Mouse (Mus musculus): ENCODE results near the gene Sgip1. TPM values are rescaled to one million over a fixed set of nuclear protein-coding genes. Genes with fewer than 3 reads are reported as not detected.

The Sgip1 gene
- total and polyA plus RNA-seq, 3 experiments, result 0.92 to 5.6 TPM; not detected in 1

DNA sequence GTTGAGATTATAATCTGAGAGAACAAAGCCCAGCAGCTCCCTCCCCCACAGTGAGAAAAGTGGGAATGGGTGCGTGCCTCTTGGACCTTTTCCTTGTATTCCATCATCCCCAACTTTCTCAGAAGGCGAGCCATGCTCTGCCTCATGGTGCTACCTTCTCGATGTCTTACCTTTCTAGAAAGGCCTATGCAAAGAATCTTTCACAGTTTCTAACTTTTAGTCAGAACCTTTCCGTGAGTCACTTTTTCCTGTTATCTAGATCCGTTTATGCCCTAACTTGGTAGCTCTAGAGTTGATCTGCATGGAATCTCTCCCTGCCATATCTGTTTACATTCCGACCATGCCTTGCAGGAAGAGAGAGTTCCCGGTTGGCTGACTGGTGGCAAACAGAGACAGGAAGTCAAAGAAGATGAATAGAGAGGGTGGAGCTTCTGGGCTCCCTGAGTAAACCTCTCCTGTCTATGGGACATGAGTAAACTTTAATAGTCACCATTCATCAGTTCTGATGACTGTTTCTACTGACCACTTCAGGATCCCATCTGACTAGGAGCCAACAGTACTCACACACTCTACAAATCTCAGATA, 166.8 kb downstream of the Sgip1 start:
- Histone ChIP-seq H3K9ac (ENCODE audit: control insufficient read depth, low read depth, low read length, poor library complexity, severe bottlenecking) (no peak overlapping the region), H3K9me3 (replicated peaks; ENCODE audit: insufficient read depth, low read length) (no peaks in the 10 kb centered on the region), H3K36me3 (ENCODE audit: control insufficient read depth in 1 of 2, insufficient read depth in 2 of 2, low read length in 2 of 2) (no peaks in the 10 kb centered on the region), H3K27me3 (ENCODE audit: control insufficient read depth in 1 of 2, insufficient read depth in 2 of 2, low read length in 2 of 2) (no peaks in the 10 kb centered on the region), H3K4me1 (ENCODE audit: control insufficient read depth in 1 of 2, insufficient read depth in 2 of 2, low read length in 2 of 2) (no peaks in the 10 kb centered on the region), H3K4me3 (ENCODE audit: control insufficient read depth in 1 of 2, insufficient read depth in 1 of 2, low read depth in 2 of 2, low read length in 2 of 2) (no peak overlapping the region), H3K27ac (ENCODE audit: control insufficient read depth, low read depth, low read length) (no peak overlapping the region), H3K79me2 (ENCODE audit: control insufficient read depth, insufficient read depth, low read length, poor library complexity) (no peaks in the 10 kb centered on the region)
- DNase-seq (ENCODE audit: low read depth, low spot score), result no peak
- TF ChIP-seq TAL1 (IDR thresholded peaks at IDR 0.05; ENCODE audit: low read length), result no peak
- TF ChIP-seq MAZ (IDR thresholded peaks at IDR 0.05; ENCODE audit: low read depth, low read length), result no peak
- TF ChIP-seq BHLHE40 (IDR thresholded peaks at IDR 0.05; ENCODE audit: borderline replicate concordance, low read depth, low read length), result no peak
- TF ChIP-seq POLR2AphosphoS5 (IDR thresholded peaks at IDR 0.05; ENCODE audit: borderline replicate concordance, low read depth, low read length), result no peak
- TF ChIP-seq POLR2AphosphoS2 (IDR thresholded peaks at IDR 0.05; ENCODE audit: low read length), result no peak

DNA sequence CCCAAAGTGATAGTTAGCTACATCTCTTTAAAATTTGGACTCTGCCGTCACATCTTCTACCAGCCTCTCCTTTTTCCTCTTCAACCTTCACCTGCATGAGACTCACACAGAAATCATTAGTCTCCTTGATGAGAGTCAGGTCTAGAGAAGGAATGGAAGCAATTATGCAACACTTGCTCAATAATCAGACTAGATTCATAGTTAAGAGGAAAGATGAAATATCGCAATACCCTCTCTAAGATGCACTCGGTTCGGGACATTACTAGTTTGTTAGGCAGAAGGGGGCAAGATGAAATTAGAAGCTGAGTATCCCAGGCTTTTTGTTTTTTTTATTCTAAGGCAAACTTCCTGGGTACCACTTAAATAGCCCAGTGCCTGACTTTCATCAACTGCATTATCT, 169.1 kb downstream of the Sgip1 start:
- Histone ChIP-seq H3K4me1 (ENCODE audit: control insufficient read depth in 1 of 2, insufficient read depth in 2 of 2, low read length in 2 of 2) (no peaks in the 10 kb centered on the region), H3K4me3 (ENCODE audit: control insufficient read depth in 1 of 2, insufficient read depth in 1 of 2, low read depth in 2 of 2, low read length in 2 of 2) (no peak overlapping the region), H3K27ac (ENCODE audit: control insufficient read depth, low read depth, low read length) (no peak overlapping the region), H3K36me3 (ENCODE audit: control insufficient read depth in 1 of 2, insufficient read depth in 2 of 2, low read length in 2 of 2) (no peaks in the 10 kb centered on the region), H3K79me2 (ENCODE audit: control insufficient read depth, insufficient read depth, low read length, poor library complexity) (no peaks in the 10 kb centered on the region), H3K27me3 (ENCODE audit: control insufficient read depth in 1 of 2, insufficient read depth in 2 of 2, low read length in 2 of 2) (no peaks in the 10 kb centered on the region), H3K9ac (ENCODE audit: control insufficient read depth, low read depth, low read length, poor library complexity, severe bottlenecking) (no peak overlapping the region), H3K9me3 (replicated peaks; ENCODE audit: insufficient read depth, low read length) (no peaks in the 10 kb centered on the region)
- TF ChIP-seq GATA1 (IDR thresholded peaks at IDR 0.05; ENCODE audit: low read depth, low read length) (no peak), EP300 (IDR thresholded peaks at IDR 0.05; ENCODE audit: low read depth in 1 of 2, low read length in 2 of 2) (no peak), POLR2AphosphoS5 (IDR thresholded peaks at IDR 0.05; ENCODE audit: borderline replicate concordance, low read depth, low read length) (no peak), ZKSCAN1 (IDR thresholded peaks at IDR 0.05; ENCODE audit: low read depth, low read length) (no peak), POLR2A (IDR thresholded peaks at IDR 0.05; ENCODE audit: control insufficient read depth in 1 of 2, insufficient read depth in 1 of 2, low read depth in 1 of 2, low read length in 2 of 2, poor library complexity in 1 of 2) (no peak), MAFK (IDR thresholded peaks at IDR 0.05; ENCODE audit: borderline replicate concordance, low read depth, low read length) (no peak), MAX (IDR thresholded peaks at IDR 0.05; ENCODE audit: low read length) (no peak), ZMIZ1 (IDR thresholded peaks at IDR 0.05; ENCODE audit: low read depth, low read length) (no peak), ZC3H11A (IDR thresholded peaks at IDR 0.05; ENCODE audit: low read depth, low read length) (no peak), TAL1 (IDR thresholded peaks at IDR 0.05; ENCODE audit: low read length) (no peak)
- no peak for DNase-seq (ENCODE audit: low read depth, low spot score)

GRCm38 (mm10) chr4:102913176-102913575, 172.1 kb downstream of the Sgip1 start:
- no peak overlapping the region for H3K9ac ChIP-seq (ENCODE audit: control insufficient read depth, low read depth, low read length, poor library complexity, severe bottlenecking)
- H3K27ac ChIP-seq (ENCODE audit: control insufficient read depth, low read depth, low read length), result no peak overlapping the region
- DNase-seq (ENCODE audit: low read depth, low spot score), result no peak
- H3K36me3 ChIP-seq (ENCODE audit: control insufficient read depth in 1 of 2, insufficient read depth in 2 of 2, low read length in 2 of 2), result no peaks in the 10 kb centered on the region
- H3K4me3 ChIP-seq (ENCODE audit: control insufficient read depth in 1 of 2, insufficient read depth in 1 of 2, low read depth in 2 of 2, low read length in 2 of 2), result no peak overlapping the region
- H3K27me3 ChIP-seq (ENCODE audit: control insufficient read depth in 1 of 2, insufficient read depth in 2 of 2, low read length in 2 of 2), result no peaks in the 10 kb centered on the region
- H3K79me2 ChIP-seq (ENCODE audit: control insufficient read depth, insufficient read depth, low read length, poor library complexity), result no peaks in the 10 kb centered on the region
- no peaks in the 10 kb centered on the region for H3K9me3 ChIP-seq (replicated peaks; ENCODE audit: insufficient read depth, low read length)
- H3K4me1 ChIP-seq (ENCODE audit: control insufficient read depth in 1 of 2, insufficient read depth in 2 of 2, low read length in 2 of 2), result no peaks in the 10 kb centered on the region
- TF ChIP-seq GABPA (IDR thresholded peaks at IDR 0.05; ENCODE audit: low read depth, low read length) (no peak), SMC3 (IDR thresholded peaks at IDR 0.05; ENCODE audit: low read depth, low read length) (no peak), CTCF (IDR thresholded peaks at IDR 0.05 in 2 of 3, conservative IDR thresholded peaks at IDR 0.05 in 1 of 3; ENCODE audit: control insufficient read depth in 1 of 3, insufficient read depth in 1 of 3, low read depth in 2 of 3, low read length in 3 of 3, poor library complexity in 1 of 3, severe bottlenecking in 1 of 3) (no peak), BHLHE40 (IDR thresholded peaks at IDR 0.05; ENCODE audit: borderline replicate concordance, low read depth, low read length) (no peak), SIN3A (IDR thresholded peaks at IDR 0.05; ENCODE audit: low read length) (no peak), ZC3H11A (IDR thresholded peaks at IDR 0.05; ENCODE audit: low read depth, low read length) (no peak), MYB (IDR thresholded peaks at IDR 0.05; ENCODE audit: low read depth, low read length) (no peak), MEF2A (IDR thresholded peaks at IDR 0.05; ENCODE audit: extremely low read depth, insufficient replicate concordance, low read depth, low read length, poor library complexity, severe bottlenecking) (no peak), USF1 (IDR thresholded peaks at IDR 0.05; ENCODE audit: low read depth, low read length) (no peak), RAD21 (IDR thresholded peaks at IDR 0.05; ENCODE audit: low read depth, low read length) (no peak), E2F4 (IDR thresholded peaks at IDR 0.05; ENCODE audit: borderline replicate concordance, low read depth, low read length) (no peak), POLR2A (IDR thresholded peaks at IDR 0.05; ENCODE audit: control insufficient read depth in 1 of 2, insufficient read depth in 1 of 2, low read depth in 1 of 2, low read length in 2 of 2, poor library complexity in 1 of 2) (no peak), TBP (IDR thresholded peaks at IDR 0.05; ENCODE audit: low read depth, low read length) (no peak), USF2 (IDR thresholded peaks at IDR 0.05; ENCODE audit: borderline replicate concordance in 1 of 2, insufficient read depth in 1 of 2, low read depth in 1 of 2, low read length in 2 of 2) (no peak), MAFK (IDR thresholded peaks at IDR 0.05; ENCODE audit: borderline replicate concordance, low read depth, low read length) (no peak), TCF12 (IDR thresholded peaks at IDR 0.05; ENCODE audit: low read depth, low read length) (no peak), GATA1 (IDR thresholded peaks at IDR 0.05; ENCODE audit: low read depth, low read length) (no peak)
